8 mouse cellular contexts compared by ENCODE assay signal in genomic region chr2:120849449-120850423, GRCm38 (mm10). TPM values are rescaled to one million over a fixed set of nuclear protein-coding genes. Genes with fewer than 3 reads are reported as not detected.
DNase-seq lines count a peak whose midpoint lies in the region; ATAC-seq and TF ChIP-seq lines count a peak whose summit lies in the region.

Gene Cdan1, minus strand, starts transcription at chr2:120850128.

- TF ChIP-seq POLR2A in cortical plate, adult 2 months (IDR thresholded peaks at IDR 0.05; ENCODE audit: extremely low read depth, insufficient read depth, low read length): no peak

- no peak for TF ChIP-seq CTCF in cortical plate, adult 2 months (IDR thresholded peaks at IDR 0.05; ENCODE audit: extremely low read depth, insufficient read depth, low read length)

- H3K4me1 ChIP-seq in cortical plate, adult 2 months (ENCODE audit: control insufficient read depth, insufficient read depth, low read length): no peaks in the 10 kb centered on the region; the same call in 1 of the 2 replicates
- peaks cover 8% of the 10 kb centered on the region for H3K4me1 ChIP-seq in kidney, embryonic 15.5 days
- H3K4me1 ChIP-seq in liver, embryonic 15.5 days (replicated peaks): peaks cover 24% of the 10 kb centered on the region
- H3K4me1 ChIP-seq in neural tube, embryonic 13.5 days (replicated peaks): peaks cover 22% of the 10 kb centered on the region

- ATAC-seq in granulocyte monocyte progenitor cell, adult 5-6 weeks (replicated peaks; ENCODE audit: poor library complexity, severe bottlenecking): peak; percentile 18; the same call in 1 of the 2 replicates
- ATAC-seq in kidney, embryonic 15.5 days (replicated peaks; ENCODE audit: low FRiP score): peak; percentile 82
- peak; percentile 75 for ATAC-seq in liver, embryonic 15.5 days (ENCODE audit: insufficient read depth)
- peak; percentile 76 for ATAC-seq in neural tube, embryonic 13.5 days (ENCODE audit: low read depth)

- no peaks in the 10 kb centered on the region for H3K27me3 ChIP-seq in kidney, embryonic 15.5 days
- H3K27me3 ChIP-seq in liver, embryonic 15.5 days: no peaks in the 10 kb centered on the region
- no peaks in the 10 kb centered on the region for H3K27me3 ChIP-seq in neural tube, embryonic 13.5 days

- peak within 1 kb of the TSS; percentile 60 for H3K4me3 ChIP-seq in cortical plate, adult 2 months (ENCODE audit: insufficient read depth, low read length)
- peak within 1 kb of the TSS; percentile 87 for H3K4me3 ChIP-seq in kidney, embryonic 15.5 days (replicated peaks)
- H3K4me3 ChIP-seq in liver, embryonic 15.5 days (replicated peaks): peak within 1 kb of the TSS; percentile 96
- H3K4me3 ChIP-seq in neural tube, embryonic 13.5 days: peak within 1 kb of the TSS; percentile 92

- no peaks in the 10 kb centered on the region for H3K36me3 ChIP-seq in kidney, embryonic 15.5 days
- H3K36me3 ChIP-seq in liver, embryonic 15.5 days (replicated peaks): no peaks in the 10 kb centered on the region
- H3K36me3 ChIP-seq in neural tube, embryonic 13.5 days: no peaks in the 10 kb centered on the region

- peak within 1 kb of the TSS; percentile 74 for H3K9ac ChIP-seq in kidney, embryonic 15.5 days
- H3K9ac ChIP-seq in liver, embryonic 15.5 days: peak within 1 kb of the TSS; percentile 86
- H3K9ac ChIP-seq in neural tube, embryonic 13.5 days: peak within 1 kb of the TSS; percentile 90

- peak within 1 kb of the TSS; percentile 6; the same call in 1 of the 2 replicates for H3K27ac ChIP-seq in cortical plate, adult 2 months (ENCODE audit: insufficient read depth, low read length)
- peak within 1 kb of the TSS; percentile 60 for H3K27ac ChIP-seq in kidney, embryonic 15.5 days
- peak within 1 kb of the TSS; percentile 69 for H3K27ac ChIP-seq in liver, embryonic 15.5 days (replicated peaks)
- H3K27ac ChIP-seq in neural tube, embryonic 13.5 days (replicated peaks): peak within 1 kb of the TSS; percentile 91

- under 1% methylated on average over 70 of the region's 71 CpGs for WGBS in kidney, embryonic 15.5 days
- under 1% methylated on average over 58 of the region's 71 CpGs for WGBS in liver, embryonic 15.5 days (ENCODE audit: insufficient replicate concordance)
- WGBS in neural tube, embryonic 13.5 days: under 1% methylated on average over 67 of the region's 71 CpGs

- H3K9me3 ChIP-seq in kidney, embryonic 15.5 days (replicated peaks): no peaks in the 10 kb centered on the region
- H3K9me3 ChIP-seq in liver, embryonic 15.5 days (replicated peaks): no peaks in the 10 kb centered on the region
- H3K9me3 ChIP-seq in neural tube, embryonic 13.5 days: no peaks in the 10 kb centered on the region

- H3K4me2 ChIP-seq in kidney, embryonic 15.5 days: peak within 1 kb of the TSS; percentile 79
- peak within 1 kb of the TSS; percentile 93 for H3K4me2 ChIP-seq in liver, embryonic 15.5 days
- H3K4me2 ChIP-seq in neural tube, embryonic 13.5 days: peak within 1 kb of the TSS; percentile 71

- DNase-seq in spleen, postnatal 14 days (ENCODE audit: low spot score in 2 of 2): peak; percentile 40 to 47
- no peak for DNase-seq in spleen, adult 12 weeks (ENCODE audit: low spot score)
- peak; percentile 69 for DNase-seq in thymus, postnatal 14 days

RNA-seq across cellular contexts. Expression of gene Cdan1, which starts in this region (rescaled TPM):
- polyA plus RNA-seq in cortical plate, adult 2 months (2012; rRNA removed): 30.6 and 31.6 TPM in 2 replicates
- total RNA-seq in granulocyte monocyte progenitor cell, adult 5-6 weeks (2014; fragmentation: Nextera tagmentation): 27.6 and 41.7 TPM in 2 replicates
- 17.0 and 24.1 TPM in 2 replicates for total RNA-seq in granulocyte monocyte progenitor cell, adult 5-6 weeks (2017)
- polyA plus RNA-seq in kidney, embryonic 15.5 days (2015; fragmentation: Nextera tagmentation; extraction: Ambion mirVana): 5.1 and 7.4 TPM in 2 replicates
- polyA plus RNA-seq in liver, embryonic 15.5 days (2015; fragmentation: Nextera tagmentation; extraction: Ambion mirVana): 3.2 and 4.7 TPM in 2 replicates
- 5.7 and 7.2 TPM in 2 replicates for polyA plus RNA-seq in neural tube, embryonic 13.5 days (2015; fragmentation: Nextera tagmentation; extraction: Ambion mirVana)

Comparison
In these comparisons a context has a peak if more than half of its experiments do, and no peak if none do; other contexts are left out.
1. H3K27ac ChIP-seq: peak in every context shown above with its lines; median percentile 91 in neural tube, embryonic 13.5 days; 69 in liver, embryonic 15.5 days; 60 in kidney, embryonic 15.5 days; 6 in cortical plate, adult 2 months.
2. ATAC-seq: peak in every context shown above with its lines; median percentile 82 in kidney, embryonic 15.5 days; 76 in neural tube, embryonic 13.5 days; 75 in liver, embryonic 15.5 days; 18 in granulocyte monocyte progenitor cell, adult 5-6 weeks.